Mouse (Mus musculus): Measurements from ENCODE around the gene Cdk14. TPM values are rescaled to one million over a fixed set of nuclear protein-coding genes. Genes with fewer than 3 reads are reported as not detected.

The Cdk14 gene
- polyA plus RNA-seq, 1 experiment from 2014 or later, result 44.1 TPM

DNA sequence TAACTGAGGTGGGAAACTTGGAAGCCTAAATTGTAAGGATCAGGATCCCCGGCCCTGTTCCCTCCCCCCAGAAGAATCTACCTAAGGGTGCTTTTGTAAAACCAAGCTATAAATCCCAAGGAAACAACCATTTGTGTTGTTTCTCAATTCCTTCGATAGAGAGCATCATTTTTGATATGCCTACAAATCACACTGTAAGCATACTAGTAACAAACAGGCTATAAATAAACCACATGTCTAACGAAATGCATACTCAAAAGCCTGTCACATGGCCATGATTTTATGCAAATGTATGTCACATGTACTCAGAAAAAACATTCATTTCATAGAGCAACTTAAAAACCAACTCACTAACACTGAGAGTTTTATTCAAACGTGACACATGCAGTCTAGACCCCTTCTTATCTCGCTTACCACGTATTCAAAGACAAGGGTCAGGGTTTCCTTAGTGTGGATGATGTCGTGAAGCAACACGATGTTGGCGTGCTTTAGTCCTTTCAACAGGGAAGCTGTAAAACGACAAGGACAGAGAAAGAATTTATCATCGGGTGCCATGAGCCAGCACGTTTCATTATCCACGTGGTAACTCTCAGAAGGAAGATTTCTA, 285.1 kb downstream of the Cdk14 start:
- 63% methylated on average over 13 of the region's 13 CpGs for WGBS
- no peak overlapping the region for H3K27ac ChIP-seq (replicated peaks)
- no peak overlapping the region for H3K4me3 ChIP-seq
- no peaks in the 10 kb centered on the region for H3K9me3 ChIP-seq
- 0 out of 2 replicates have a peak, but pooled peaks have one; percentile 60 for ATAC-seq (ENCODE audit: low FRiP score, low read depth)
- no peaks in the 10 kb centered on the region for H3K4me1 ChIP-seq (replicated peaks)
- H3K4me2 ChIP-seq, result no peak overlapping the region
- H3K36me3 ChIP-seq, result no peaks in the 10 kb centered on the region
- no peaks in the 10 kb centered on the region for H3K27me3 ChIP-seq
- H3K9ac ChIP-seq, result no peak overlapping the region

DNA sequence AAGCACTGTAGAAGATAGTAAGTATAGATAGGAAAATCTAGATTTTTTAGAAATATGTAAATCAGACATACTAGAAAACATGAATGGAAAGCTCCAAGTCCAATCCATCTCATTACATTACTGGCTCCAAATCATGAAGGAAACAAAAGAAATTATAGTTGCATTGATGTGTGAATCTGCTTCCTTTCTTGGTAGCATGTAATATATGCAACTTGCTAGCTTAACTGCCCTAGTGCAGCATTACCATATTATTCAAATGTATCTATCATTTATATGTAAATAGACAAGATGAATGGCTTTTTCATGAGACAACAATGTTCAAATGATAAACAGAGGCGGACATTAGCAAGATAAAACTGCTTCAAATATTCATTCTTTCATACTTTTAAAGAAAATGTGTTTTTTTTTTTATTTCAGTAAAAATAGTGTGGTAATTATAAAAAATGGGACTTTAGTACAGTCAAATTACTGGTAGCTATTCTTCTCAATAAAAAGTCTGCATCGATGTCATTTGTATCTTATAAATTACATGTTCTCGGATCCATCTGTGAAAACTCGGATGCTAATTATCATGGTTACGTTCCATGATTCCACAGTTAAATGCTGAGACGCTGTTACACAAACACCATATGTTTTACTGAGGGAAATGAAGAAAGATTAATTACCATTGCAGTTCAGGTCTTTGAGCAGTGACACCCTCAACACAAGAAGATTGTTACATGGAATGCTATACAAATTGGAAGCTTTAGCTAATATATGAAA, 285.8 kb downstream of the Cdk14 start:
- no peak overlapping the region for H3K9ac ChIP-seq
- H3K4me2 ChIP-seq, result no peak overlapping the region
- no peaks in the 10 kb centered on the region for H3K4me1 ChIP-seq (replicated peaks)
- no peaks in the 10 kb centered on the region for H3K27me3 ChIP-seq
- no peak overlapping the region for H3K27ac ChIP-seq (replicated peaks)
- 35% methylated on average over 6 of the region's 6 CpGs for WGBS
- ATAC-seq (ENCODE audit: low FRiP score, low read depth), result no peak
- H3K4me3 ChIP-seq, result no peak overlapping the region
- no peaks in the 10 kb centered on the region for H3K9me3 ChIP-seq
- no peaks in the 10 kb centered on the region for H3K36me3 ChIP-seq

DNA sequence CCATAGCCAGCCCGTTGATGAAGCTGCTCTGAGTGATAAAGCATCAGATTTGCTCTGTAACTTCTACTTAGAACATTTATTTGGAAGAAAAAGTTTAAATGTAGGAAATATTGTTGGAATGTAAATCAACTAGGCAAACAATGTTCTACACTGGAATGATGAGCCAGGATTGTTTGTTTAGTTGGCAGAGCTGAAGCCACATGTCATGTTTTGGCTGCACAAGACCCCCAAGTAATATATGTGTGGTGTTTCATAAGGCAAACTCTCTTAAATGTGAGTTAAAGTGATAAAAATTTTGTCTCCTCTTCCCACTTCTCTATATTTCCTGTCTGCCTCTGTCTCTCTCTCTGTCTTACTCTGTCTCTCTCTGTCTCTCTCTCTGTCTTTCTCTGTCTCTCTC, 291.3 kb downstream of the Cdk14 start:
- Histone ChIP-seq H3K27me3 (no peaks in the 10 kb centered on the region), H3K9me3 (no peaks in the 10 kb centered on the region), H3K36me3 (no peaks in the 10 kb centered on the region), H3K9ac (no peak overlapping the region), H3K4me2 (no peak overlapping the region), H3K27ac (replicated peaks) (no peak overlapping the region), H3K4me3 (no peak overlapping the region), H3K4me1 (replicated peaks) (peaks cover 4% of the 10 kb centered on the region; the same call in 1 of the 2 replicates)
- WGBS, result 60% methylated on average over 1 of the region's 1 CpGs
- no peak for ATAC-seq (ENCODE audit: low FRiP score, low read depth)

DNA sequence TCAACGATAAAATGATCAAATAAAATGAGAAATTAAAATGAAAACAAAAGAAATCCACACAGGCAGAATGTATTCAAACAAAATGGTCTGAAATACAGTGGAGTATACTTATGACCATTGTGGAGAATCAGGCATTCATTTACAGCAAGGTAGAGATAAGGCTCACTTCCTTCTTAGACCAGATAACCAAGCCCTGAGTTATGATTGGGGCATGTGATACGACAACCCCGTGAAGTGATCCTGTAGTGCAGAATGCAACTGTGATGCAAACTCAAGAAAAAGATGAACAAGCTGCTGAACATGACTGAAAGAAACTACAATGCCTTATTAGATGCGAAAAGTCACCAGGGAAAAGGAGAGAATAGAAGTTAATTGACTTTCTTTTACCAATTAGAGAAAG, 295.5 kb downstream of the Cdk14 start:
- H3K36me3 ChIP-seq, result no peaks in the 10 kb centered on the region
- ATAC-seq (ENCODE audit: low FRiP score, low read depth), result no peak
- H3K4me3 ChIP-seq, result no peak overlapping the region
- no peak overlapping the region for H3K9ac ChIP-seq
- 82% methylated on average over 4 of the region's 4 CpGs for WGBS
- H3K27me3 ChIP-seq, result no peaks in the 10 kb centered on the region
- no peak overlapping the region for H3K27ac ChIP-seq (replicated peaks)
- peaks cover 4% of the 10 kb centered on the region; the same call in 1 of the 2 replicates for H3K4me1 ChIP-seq (replicated peaks)
- H3K9me3 ChIP-seq, result no peaks in the 10 kb centered on the region
- H3K4me2 ChIP-seq, result no peak overlapping the region

DNA sequence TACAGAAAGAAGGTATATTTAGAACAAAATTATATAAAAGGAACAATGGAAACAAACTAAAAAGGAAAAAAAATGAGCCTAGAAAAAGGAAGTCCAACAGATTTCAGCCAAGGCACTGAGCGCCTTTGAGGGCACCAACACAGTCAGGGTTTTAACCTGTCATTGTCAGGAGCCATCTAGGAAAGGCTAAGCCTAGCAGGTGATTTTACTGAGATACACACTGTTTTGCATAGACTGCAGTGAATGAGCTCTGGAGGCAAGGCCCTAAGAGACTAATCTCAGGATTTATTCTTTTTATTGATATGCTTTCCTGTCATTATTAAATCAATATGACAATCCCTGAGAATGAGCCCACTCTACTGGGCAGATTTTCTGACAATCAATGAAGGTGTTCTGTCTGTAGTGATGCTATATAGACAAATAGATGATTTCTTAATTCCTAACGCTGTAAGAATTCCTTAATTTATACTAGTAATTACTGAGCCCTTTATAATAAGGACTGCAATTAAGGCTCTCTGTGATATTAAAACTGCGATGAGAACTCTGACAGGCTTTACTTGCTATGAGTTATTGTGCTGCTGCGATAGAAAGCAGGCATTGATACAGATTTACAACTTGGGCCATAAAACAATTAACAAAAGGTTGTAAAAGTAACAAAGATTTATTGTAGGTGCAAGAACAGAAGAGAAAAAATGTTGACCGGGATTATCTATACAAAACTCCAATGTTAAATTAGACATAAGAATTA, 303.2 kb downstream of the Cdk14 start:
- Histone ChIP-seq H3K36me3 (no peaks in the 10 kb centered on the region), H3K4me2 (no peak overlapping the region), H3K9me3 (no peaks in the 10 kb centered on the region), H3K4me1 (replicated peaks) (peaks cover 16% of the 10 kb centered on the region), H3K9ac (no peak overlapping the region), H3K4me3 (no peak overlapping the region), H3K27me3 (no peaks in the 10 kb centered on the region), H3K27ac (replicated peaks) (no peak overlapping the region)
- 60% methylated on average over 5 of the region's 5 CpGs for WGBS
- ATAC-seq (ENCODE audit: low FRiP score, low read depth), result no peak

DNA sequence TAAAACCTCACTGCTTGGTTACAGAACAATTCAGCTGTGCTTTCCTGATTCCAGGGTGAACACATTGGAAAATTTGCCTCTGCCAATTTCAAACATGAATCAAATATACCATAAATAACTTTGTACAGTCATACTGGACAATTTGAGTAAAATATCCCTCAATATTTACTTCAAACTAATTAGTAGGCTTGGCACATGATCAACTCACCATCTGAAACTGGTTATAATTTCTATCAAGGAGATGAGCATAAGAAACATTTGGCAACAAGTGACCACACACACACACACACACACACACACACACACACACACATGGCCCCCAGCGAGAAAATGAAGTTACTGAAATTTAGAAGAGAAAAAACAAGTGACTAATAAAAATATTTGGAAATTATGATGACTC, 304.6 kb downstream of the Cdk14 start:
- no peak for ATAC-seq (ENCODE audit: low FRiP score, low read depth)

DNA sequence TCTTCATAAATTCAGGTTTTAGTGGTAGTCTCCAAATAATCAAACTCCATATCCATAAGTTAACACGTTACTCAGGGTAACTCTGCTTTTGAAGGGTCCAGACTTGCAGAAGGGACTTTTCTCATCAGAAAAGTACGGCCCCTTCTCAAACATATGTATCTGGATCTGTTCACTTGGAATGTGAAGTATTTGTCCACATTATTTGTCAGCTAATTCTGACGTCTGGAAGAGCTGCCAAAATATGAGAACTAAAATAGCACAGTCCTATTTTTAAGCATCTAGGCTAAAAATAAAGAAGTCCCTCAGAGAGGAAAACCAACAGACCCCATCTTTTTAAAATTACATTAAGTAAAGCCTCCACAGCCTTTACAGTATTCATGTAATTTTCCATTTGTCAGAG, 310.5 kb downstream of the Cdk14 start:
- H3K4me2 ChIP-seq, result no peak overlapping the region
- no peaks in the 10 kb centered on the region for H3K27me3 ChIP-seq
- peaks cover 8% of the 10 kb centered on the region for H3K4me1 ChIP-seq (replicated peaks)
- ATAC-seq (ENCODE audit: low FRiP score, low read depth), result no peak
- 81% methylated on average over 3 of the region's 3 CpGs for WGBS
- no peak overlapping the region for H3K9ac ChIP-seq
- no peaks in the 10 kb centered on the region for H3K9me3 ChIP-seq
- no peaks in the 10 kb centered on the region for H3K36me3 ChIP-seq
- no peak overlapping the region for H3K27ac ChIP-seq (replicated peaks)
- H3K4me3 ChIP-seq, result no peak overlapping the region

More for the DNA sequence above, 304.6 kb downstream of the Cdk14 start:
- Histone ChIP-seq H3K4me2 (no peak overlapping the region), H3K9me3 (no peaks in the 10 kb centered on the region), H3K9ac (no peak overlapping the region), H3K4me1 (replicated peaks) (peaks cover 17% of the 10 kb centered on the region), H3K36me3 (no peaks in the 10 kb centered on the region), H3K27me3 (no peaks in the 10 kb centered on the region), H3K4me3 (no peak overlapping the region), H3K27ac (replicated peaks) (peak overlapping the region; percentile 53; the same call in 1 of the 2 replicates)
- 85% methylated on average over 1 of the region's 1 CpGs for WGBS

DNA sequence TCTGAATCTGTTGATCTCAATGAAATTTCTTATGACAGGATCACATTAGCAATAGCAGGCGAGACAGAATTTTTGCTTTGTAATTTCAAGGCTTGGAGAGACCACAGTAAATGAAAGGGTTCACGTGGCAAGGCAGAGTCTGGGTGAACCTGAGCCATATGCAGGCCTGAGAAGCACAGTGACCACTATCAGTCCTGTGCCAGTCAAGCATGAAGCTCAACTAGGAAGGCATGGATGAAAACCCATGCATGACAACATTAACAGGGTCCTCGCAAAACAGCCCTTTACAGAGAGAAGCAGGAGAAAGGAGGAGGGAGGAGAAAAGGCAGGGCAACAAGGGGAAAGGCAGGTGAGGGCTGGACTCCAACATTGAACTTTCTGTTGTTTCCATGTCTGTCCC, 311.1 kb downstream of the Cdk14 start:
- no peak for ATAC-seq (ENCODE audit: low FRiP score, low read depth)
- 83% methylated on average over 3 of the region's 3 CpGs for WGBS

DNA sequence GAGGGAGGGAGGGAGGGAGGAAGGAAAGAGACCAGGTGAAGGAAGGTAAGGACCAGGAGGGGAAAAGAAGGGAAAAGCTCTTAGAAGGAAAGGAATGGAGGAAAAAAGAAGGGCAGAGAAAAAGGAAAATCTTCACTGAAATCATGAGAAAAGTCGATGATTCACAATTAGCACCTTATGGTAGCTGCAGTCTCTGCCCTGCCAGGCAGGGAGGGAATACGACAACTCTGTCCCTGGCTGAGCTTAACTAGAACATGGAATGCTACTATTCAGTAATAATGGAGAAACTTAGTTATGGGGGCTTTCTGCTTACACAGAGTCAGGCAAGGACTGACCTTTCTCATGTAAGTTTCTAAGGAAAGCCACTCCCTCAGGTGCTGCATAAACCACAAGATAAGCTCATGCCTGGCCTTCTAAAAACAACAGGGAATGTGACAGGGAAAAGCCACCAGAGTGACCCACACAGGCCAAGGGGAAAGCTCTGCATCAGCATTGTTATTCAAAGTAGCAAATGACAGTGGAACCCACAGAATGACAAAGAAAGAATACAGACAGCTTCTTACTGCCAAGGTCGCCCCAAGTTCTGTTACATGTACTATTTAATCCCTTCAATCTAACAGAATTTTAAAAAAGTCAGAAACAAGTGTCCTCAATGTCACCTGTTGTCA, 323.7 kb downstream of the Cdk14 start:
- H3K4me3 ChIP-seq, result no peak overlapping the region
- H3K27ac ChIP-seq (replicated peaks), result no peak overlapping the region
- no peaks in the 10 kb centered on the region for H3K27me3 ChIP-seq
- no peaks in the 10 kb centered on the region for H3K36me3 ChIP-seq
- no peak overlapping the region for H3K9ac ChIP-seq
- ATAC-seq (ENCODE audit: low FRiP score, low read depth), result no peak
- no peaks in the 10 kb centered on the region for H3K9me3 ChIP-seq
- no peak overlapping the region for H3K4me2 ChIP-seq
- no peaks in the 10 kb centered on the region for H3K4me1 ChIP-seq (replicated peaks)
- whole genome bisulfite sequencing, result 58% methylated on average over 3 of the region's 3 CpGs

More for the DNA sequence above, 311.1 kb downstream of the Cdk14 start:
- Histone ChIP-seq H3K9me3 (no peaks in the 10 kb centered on the region), H3K4me3 (no peak overlapping the region), H3K27ac (replicated peaks) (no peak overlapping the region), H3K4me2 (no peak overlapping the region), H3K4me1 (replicated peaks) (peaks cover 8% of the 10 kb centered on the region), H3K36me3 (no peaks in the 10 kb centered on the region), H3K27me3 (no peaks in the 10 kb centered on the region), H3K9ac (no peak overlapping the region)

DNA sequence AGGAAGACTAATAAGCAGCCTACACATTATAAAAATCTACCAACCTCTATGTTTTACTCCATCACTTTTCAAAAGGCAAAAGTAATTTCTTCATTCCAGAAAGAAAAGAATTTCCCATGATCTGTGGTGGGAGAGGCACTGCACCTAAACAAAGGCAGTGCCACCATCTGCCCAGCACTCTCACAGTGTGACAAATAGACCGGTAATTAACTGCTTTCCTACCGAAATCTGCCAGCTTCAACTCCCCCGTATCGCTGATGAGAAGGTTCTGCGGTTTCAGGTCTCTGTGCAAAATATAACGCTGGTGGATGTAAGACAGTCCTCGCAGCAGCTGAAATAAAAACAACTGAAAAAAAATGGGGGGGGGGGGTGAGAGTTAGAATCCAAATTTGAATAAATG, 327.4 kb downstream of the Cdk14 start:
- H3K9ac ChIP-seq, result no peak overlapping the region
- H3K9me3 ChIP-seq, result no peaks in the 10 kb centered on the region
- H3K4me1 ChIP-seq (replicated peaks), result no peaks in the 10 kb centered on the region
- no peak overlapping the region for H3K4me2 ChIP-seq
- no peaks in the 10 kb centered on the region for H3K27me3 ChIP-seq
- no peak overlapping the region for H3K27ac ChIP-seq (replicated peaks)
- no peak for ATAC-seq (ENCODE audit: low FRiP score, low read depth)
- no peak overlapping the region for H3K4me3 ChIP-seq
- no peaks in the 10 kb centered on the region for H3K36me3 ChIP-seq
- 50% methylated on average over 7 of the region's 7 CpGs for WGBS

DNA sequence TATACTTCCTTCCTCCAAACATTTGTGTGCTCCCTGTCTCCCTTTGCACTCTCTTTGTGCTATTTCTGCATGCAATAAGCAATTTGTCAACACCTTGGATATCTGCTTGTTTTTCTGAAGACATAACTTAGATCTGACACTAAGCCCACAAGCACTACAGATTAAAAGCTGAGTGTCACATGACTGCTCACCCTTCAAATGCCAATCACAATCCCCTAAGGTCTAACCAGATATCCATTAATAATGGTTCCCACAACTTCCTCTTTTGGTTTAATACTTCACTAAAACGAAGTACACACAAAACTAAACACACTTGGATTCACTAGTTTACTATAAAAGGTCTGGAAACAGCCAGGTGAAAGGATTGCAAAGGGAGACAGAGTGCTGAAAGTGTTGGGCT, 348.6 kb downstream of the Cdk14 start:
- H3K27me3 ChIP-seq, result no peaks in the 10 kb centered on the region
- no peaks in the 10 kb centered on the region for H3K4me1 ChIP-seq (replicated peaks)
- H3K9ac ChIP-seq, result no peak overlapping the region
- no peak for ATAC-seq (ENCODE audit: low FRiP score, low read depth)
- 87% methylated on average over 1 of the region's 1 CpGs for WGBS
- no peak overlapping the region for H3K4me2 ChIP-seq
- H3K4me3 ChIP-seq, result no peak overlapping the region
- no peaks in the 10 kb centered on the region for H3K36me3 ChIP-seq
- no peak overlapping the region for H3K27ac ChIP-seq (replicated peaks)
- no peaks in the 10 kb centered on the region for H3K9me3 ChIP-seq

DNA sequence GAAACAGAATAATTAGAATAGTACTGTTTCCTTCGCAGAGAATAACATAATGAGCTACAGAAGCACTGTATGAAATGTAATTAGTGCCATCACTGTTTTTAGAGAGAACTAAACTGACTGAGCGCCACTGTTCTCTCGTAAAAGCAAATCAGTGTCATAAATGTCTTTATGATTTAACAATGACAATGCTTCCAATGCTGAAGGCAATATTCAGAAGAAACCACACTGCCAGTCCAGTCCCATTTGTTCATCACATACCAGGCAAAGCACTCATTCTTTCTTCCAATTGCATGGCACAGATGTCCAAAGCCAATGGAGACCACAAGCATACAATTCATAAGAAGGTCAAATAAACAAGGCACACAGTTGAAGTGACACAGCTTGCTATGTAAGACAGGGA, 355.4 kb downstream of the Cdk14 start:
- Histone ChIP-seq H3K9ac (no peak overlapping the region), H3K4me2 (no peak overlapping the region), H3K27ac (replicated peaks) (no peak overlapping the region), H3K9me3 (no peaks in the 10 kb centered on the region), H3K4me1 (replicated peaks) (no peaks in the 10 kb centered on the region), H3K27me3 (no peaks in the 10 kb centered on the region), H3K4me3 (no peak overlapping the region), H3K36me3 (no peaks in the 10 kb centered on the region)
- ATAC-seq (ENCODE audit: low FRiP score, low read depth), result no peak
- 74% methylated on average over 3 of the region's 3 CpGs for WGBS
